Mouse (Mus musculus) neutrophil, adult 5-6 weeks (primary cell): ENCODE data around the gene Spry1. TPM values are rescaled to one million over a fixed set of nuclear protein-coding genes. Genes with fewer than 3 reads are reported as not detected.

Source experiments
- ATAC-seq: fragments of 151-379, 151-347 bp; 2 replicates; pipeline ENCODE4 v1.8.0; 2017; ENCODE audit warnings: mild to moderate bottlenecking, moderate TSS enrichment; ENCODE audit not compliant: insufficient number of reproducible peaks, poor library complexity, low FRiP score, severe bottlenecking; ENCODE audit errors: extremely low read depth
- total RNA-seq: library from RNA; stranded (forward); fragments of 200-1000 nt; gene quantifications from 2 replicates; pipeline ENCODE4 v1.2.3, GENCODE M21; 2017

The Spry1 gene
- total RNA-seq, 1 experiment from 2014 or later: 0.58 TPM

- ATAC-seq: no peak
Measured at GRCm38 (mm10) chr3:37666291-37667118, 26.8 kb downstream of the Spry1 start.

DNA sequence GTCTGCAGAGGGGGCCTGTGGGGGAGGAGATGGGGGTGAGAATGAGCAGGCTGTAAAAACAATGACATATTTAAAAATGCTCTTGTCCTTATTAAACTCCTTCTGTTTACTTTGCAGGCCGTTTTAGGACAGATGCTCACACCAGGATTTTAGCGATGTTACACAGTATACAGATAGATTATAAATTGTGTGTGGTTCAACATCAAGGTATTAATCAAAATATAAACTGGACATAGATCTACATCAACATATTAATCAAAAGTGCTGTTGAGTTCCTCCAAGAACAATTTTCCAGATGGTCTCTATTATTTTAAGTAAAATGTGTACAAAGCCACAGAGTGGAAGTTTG lies 27.3 kb downstream of the Spry1 start:
- no peak for ATAC-seq

DNA sequence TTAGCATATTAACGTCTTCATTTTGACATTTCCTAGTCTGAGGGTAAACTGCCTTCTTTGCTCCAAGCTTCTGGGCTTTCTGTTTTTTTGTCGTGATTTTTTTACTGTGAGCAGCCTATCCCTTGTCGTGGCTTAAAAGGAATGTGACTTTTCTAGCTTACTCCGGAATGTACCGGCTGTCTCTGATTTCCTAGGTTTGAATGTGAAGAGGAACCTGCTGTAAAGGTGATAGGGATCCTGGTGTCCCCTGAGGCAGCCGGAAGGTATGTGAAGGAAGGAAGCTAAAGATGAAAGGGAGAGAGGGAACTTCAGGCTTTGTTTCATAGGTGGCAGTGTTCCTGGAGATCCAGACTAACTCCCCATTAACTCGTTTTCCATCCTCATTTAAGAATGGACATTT lies 28.0 kb downstream of the Spry1 start:
- ATAC-seq: no peak

- ATAC-seq: no peak
Measured at GRCm38 (mm10) chr3:37668652-37669051, 28.9 kb downstream of the Spry1 start.

DNA sequence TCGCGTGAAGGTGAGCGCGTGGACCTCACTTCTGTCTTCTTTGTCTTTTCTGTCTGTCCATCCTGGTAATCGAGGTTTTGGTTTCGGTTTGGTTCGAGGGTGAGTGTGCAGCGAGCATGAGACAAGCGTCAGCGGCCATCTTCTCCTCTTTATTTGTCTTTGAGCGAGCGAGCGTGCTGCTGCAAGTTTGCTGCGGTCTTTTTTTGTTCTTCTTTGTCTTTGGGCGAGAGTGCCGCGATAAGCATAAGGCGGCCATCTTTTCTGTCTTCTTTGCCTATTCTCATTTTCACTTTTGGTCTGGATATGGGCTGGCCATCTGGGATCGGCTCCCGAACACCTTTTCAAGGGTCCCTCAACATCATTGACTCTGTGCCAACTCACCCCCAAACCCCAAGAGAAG lies 29.4 kb downstream of the Spry1 start:
- no peak for ATAC-seq

DNA sequence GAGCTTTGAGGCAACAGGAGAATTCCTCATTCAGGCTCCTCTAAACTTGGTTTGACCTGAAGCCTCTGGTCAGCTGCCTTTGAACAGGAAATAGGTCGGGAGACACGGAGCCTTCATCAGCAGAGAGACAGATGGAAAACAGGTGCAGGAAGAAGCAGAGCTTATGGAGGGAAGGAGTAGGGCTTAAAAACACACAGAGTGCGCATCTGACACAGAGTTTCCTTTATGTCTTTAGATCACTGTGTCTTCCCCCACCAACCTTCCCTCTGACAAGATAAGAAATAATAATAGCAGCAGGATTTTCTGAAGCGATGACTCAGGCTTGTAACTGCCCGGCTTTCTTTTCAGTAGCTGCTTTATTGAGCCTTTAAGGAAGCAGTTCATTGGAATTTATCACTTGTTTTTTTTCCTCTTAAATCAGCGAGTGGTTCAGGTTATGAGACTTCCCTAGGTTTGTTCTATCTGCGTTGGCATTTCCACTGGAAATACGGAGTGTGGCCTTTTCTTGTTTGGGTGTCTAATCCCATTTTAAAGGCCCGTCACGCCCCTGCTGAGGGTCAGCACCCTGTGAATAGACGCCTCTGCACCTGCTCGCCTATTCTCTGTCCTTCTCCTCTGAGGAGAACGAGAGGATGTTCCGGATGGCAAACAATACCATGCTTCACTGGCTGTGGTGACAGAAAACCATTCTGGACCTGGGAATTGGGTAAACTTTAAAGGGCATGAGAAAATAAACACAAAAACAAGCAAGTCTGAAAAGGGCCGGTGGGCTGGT lies 32.7 kb downstream of the Spry1 start:
- no peak for ATAC-seq

DNA sequence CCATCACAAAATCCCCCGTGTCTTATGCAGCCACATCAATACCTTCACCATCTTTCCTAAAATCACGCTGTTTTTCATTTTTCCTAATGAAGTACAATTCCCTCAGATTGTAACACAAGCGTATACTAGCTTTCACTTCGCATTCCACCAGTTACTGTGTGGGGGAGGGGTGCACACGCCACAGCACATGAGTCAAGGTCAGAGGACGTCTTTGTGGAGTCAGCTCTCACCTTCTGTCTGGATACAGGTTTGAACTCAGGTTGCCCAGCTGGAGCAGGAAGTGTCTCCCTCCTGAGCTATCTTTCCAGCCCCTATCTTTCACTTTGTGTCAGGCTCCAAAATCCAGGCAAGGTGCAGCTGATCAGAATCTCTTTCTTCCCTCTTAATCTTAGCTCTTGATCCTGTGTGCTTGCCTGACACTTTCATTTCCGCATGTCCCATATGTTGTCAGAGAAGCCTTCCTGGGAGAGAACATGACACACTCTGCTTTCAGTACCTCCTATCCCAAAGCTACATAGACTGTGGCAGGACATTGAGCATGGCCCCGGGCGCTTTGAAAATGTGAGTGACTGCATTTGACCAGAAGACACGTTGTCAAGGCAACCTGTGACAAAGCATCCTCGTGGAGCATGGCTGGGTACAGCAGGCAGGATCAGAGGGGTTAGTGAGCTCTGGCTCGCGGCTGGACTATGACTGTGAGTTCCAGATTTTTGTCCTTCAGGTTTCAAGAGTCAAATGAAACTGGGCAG lies 33.9 kb downstream of the Spry1 start:
- no peak for ATAC-seq

DNA sequence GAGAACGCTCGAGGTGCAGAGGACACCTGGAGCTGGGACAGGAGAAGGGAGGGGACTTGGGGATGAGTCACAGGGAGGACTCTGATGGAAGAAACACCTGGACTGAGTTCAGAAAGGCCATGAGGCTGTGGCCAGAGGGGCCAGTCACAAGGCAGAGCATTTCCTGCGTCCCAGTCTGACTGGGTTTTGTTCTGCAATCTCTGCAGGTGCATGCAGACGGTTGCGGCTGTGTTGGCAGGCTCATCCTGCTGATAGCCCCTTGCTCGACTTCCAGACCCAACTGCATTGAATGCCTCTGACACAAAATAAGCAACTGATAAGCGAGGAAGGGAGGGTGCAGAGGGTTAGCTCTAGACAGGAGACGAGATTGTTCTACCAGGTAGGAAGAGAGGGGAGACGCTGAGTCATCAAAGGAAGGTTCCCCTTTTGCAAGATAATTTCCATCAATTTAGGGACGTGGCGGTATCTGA lies 35.3 kb downstream of the Spry1 start:
- no peak for ATAC-seq

- no peak for ATAC-seq
Measured at GRCm38 (mm10) chr3:37676291-37676690, 36.5 kb downstream of the Spry1 start.

DNA sequence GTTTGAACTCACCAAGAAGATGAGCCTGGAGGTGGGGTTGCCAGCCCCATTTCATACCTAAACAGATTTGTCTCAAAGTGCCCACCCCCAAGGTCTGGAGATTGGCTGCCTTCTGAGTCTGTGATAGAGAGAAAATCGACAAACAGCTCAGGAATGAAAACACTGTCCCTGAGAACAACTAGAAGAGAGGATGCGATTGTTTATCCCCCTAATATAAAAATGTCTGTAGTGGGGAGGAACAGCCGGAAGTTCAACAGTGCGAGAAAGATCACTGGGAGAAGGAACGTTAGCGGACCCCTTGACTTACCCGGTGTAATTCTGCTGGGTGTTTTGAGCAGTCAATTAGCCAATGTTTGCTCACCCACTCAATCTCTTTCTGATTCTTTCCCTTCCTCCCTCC lies 46.5 kb downstream of the Spry1 start:
- no peak for ATAC-seq

- no peak for ATAC-seq
Measured at GRCm38 (mm10) chr3:37686751-37687150, 47.0 kb downstream of the Spry1 start.

DNA sequence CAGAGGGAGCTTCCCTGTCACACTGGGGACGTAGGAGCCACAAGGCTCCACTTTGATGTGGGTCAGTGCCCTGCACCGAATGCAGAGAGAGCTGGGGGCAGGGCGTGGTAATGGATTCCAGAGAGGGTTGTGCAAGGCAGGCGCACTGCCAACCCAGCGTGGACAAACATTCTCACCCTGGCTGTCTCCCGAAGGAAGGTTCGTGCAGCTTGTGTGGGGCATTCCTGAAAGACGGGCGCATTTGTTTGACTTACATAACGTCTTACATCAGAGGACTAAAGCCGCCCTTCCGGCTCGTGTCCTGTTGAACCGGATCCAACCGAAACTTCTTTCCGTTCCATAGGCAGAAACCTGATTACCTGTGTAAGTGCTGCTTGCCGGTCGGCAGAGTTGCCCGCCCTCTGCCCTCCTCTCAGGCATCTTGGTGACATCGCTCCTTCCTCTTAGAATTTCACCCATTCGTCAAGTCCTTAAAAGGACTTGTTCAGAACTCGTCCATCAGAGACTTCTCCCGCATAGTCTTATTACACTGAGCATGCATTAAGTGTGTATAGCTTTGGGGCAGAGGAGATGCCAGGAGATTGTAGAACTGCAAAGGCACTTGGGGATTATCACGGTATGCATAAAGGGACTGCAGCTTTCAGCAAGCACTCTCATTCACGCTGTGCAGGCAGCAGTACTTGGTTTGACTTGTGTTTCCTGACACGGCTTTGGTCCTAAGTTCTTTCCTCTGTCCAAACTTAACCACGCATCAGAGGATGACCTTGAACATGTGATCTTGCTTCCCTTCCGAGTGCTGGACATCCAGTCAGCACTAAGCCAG lies 47.6 kb downstream of the Spry1 start:
- ATAC-seq: no peak

- ATAC-seq: no peak
Measured at GRCm38 (mm10) chr3:37692945-37693344, 53.2 kb downstream of the Spry1 start.

DNA sequence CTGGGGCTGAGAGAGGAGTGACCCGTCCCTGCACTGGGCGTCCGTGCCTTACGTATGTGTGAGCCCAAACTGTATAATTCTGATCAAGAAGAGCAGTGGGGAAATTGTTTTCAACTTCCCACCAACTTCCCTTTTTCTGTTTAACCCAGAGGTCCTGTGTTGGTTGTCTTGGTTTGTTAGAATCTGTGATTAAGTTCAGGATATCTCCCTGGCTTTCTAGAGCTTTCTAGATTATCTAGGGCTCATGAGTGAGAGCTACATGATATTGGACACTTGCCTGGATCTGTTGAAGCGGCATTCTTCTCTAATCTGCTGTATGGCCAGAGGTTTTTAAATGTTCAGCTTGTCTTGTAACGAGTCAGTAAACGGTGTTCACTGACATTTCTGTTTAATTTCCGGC lies 53.8 kb downstream of the Spry1 start:
- no peak for ATAC-seq

Other genes starting within 250 kb of the Spry1 start
- 41.4 and 57.3 TPM in 2 replicates for gene Spata5, start 220.1 kb upstream of the Spry1 start, total RNA-seq
- 13.1 and 14.4 TPM in 2 replicates for gene Nudt6, start 219.7 kb upstream of the Spry1 start, total RNA-seq
- gene Gm5148, start 84.5 kb downstream of the Spry1 start, total RNA-seq: 10.2 and 17.8 TPM in 2 replicates